Mouse (Mus musculus) midbrain, embryonic 10.5 days (tissue): ENCODE results near the gene Rbfox2. TPM values are rescaled to one million over a fixed set of nuclear protein-coding genes. Genes with fewer than 3 reads are reported as not detected.
"Not testable (repeated sequence)": the region's sequence is repeated elsewhere in the genome, so short reads cannot be mapped to it uniquely, and the experiment has no call there.

ENCODE experiments used
- DNase-seq: peaks from one replicate; pipeline ENCODE4 v3.0.0-alpha.2; 2017; ENCODE audit warnings: low spot score
- H3K27ac ChIP-seq: fragments of 300-500 bp; sonication (generic); replicated peaks from 2 replicates; pipeline ENCODE4 v1.5.1; 2016; ENCODE audit warnings: mild to moderate bottlenecking
- H3K27me3 ChIP-seq: fragments of 300-500 bp; sonication (generic); 2 replicates; pipeline ENCODE4 v1.6.1; 2016; ENCODE audit warnings: low read depth, mild to moderate bottlenecking; ENCODE audit not compliant: poor library complexity, severe bottlenecking
- H3K36me3 ChIP-seq: fragments of 300-500 bp; sonication (generic); 2 replicates; pipeline ENCODE4 v1.6.1; 2016; ENCODE audit warnings: mild to moderate bottlenecking, moderate library complexity
- H3K4me1 ChIP-seq: fragments of 300-500 bp; sonication (generic); 2 replicates; pipeline ENCODE4 v1.6.1; 2016
- H3K4me3 ChIP-seq: fragments of 300-500 bp; sonication (generic); 2 replicates; pipeline ENCODE4 v1.5.1; 2016; ENCODE audit warnings: mild to moderate bottlenecking, moderate library complexity
- H3K9me3 ChIP-seq: fragments of 300-500 bp; sonication (generic); replicated peaks from 2 replicates; pipeline ENCODE4 v1.6.1; 2016; ENCODE audit warnings: mild to moderate bottlenecking
- WGBS: fragments of 180-500 bp; shearing (Covaris S2); methylation state at CpG from one replicate; pipeline ENCODE4 v1.1.7; 2016; 5-methylcytosine and 5-hydroxymethylcytosine counted together
- polyA plus RNA-seq: library from polyadenylated mRNA; unstranded; fragments of >200 nt; fragmentation: Nextera tagmentation; extraction: Ambion mirVana; gene quantifications from 2 replicates; pipeline ENCODE4 v1.2.1, GENCODE M21; 2016

Gene Rbfox2
- polyA plus RNA-seq, 1 experiment from 2014 or later, result 35.7 TPM

DNA sequence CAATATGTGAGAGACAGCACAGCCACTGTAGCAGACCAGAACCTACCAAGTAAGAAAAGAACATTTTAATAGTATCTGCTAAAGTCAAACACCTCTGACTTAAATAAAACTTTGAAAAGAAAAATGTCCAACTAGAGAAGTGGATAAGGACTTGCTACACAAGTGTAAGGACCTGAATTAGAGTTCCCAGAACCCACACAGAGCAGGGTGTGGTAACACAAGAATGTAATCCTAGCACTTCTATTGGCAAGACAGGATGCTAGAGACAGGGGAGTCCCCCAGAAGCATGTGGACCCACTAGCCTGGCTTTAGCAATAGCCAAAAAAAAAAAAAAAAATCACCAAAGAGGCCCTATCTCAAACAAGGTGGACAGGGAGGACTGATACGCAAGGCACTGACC lies 26.7 kb downstream of the Rbfox2 start:
- H3K27ac ChIP-seq, result no peak overlapping the region
- peaks cover 17% of the 10 kb centered on the region for H3K4me1 ChIP-seq
- no peaks in the 10 kb centered on the region for H3K36me3 ChIP-seq
- H3K27me3 ChIP-seq, result no peaks in the 10 kb centered on the region
- DNase-seq, result no peak
- no peaks in the 10 kb centered on the region for H3K9me3 ChIP-seq
- no peak overlapping the region for H3K4me3 ChIP-seq
- WGBS, result 92% methylated on average over 1 of the region's 1 CpGs

DNA sequence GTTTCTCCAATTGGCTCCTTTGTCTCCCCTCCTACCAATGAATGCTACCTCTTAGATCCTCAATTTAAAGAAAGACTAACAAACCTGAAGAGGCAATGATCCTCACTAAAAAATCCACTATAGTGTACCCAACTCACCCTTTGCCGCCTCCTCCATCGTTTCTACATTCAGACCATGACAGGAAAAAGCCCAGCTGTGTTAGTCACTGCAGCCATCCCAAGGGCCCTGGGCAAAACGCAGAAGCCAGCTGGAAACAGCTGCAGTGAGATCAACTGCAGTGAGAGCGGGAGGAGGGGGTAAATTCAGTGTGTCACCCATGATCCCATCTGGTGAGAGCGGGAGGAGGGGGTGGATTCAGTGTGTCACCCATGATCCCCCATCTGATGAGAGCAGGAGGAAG lies 28.0 kb downstream of the Rbfox2 start:
- Histone ChIP-seq H3K4me3 (no peak overlapping the region), H3K36me3 (no peaks in the 10 kb centered on the region), H3K4me1 (peaks cover 17% of the 10 kb centered on the region), H3K27me3 (no peaks in the 10 kb centered on the region), H3K27ac (no peak overlapping the region), H3K9me3 (no peaks in the 10 kb centered on the region)
- WGBS, result 80% methylated on average over 5 of the region's 5 CpGs
- no peak for DNase-seq

DNA sequence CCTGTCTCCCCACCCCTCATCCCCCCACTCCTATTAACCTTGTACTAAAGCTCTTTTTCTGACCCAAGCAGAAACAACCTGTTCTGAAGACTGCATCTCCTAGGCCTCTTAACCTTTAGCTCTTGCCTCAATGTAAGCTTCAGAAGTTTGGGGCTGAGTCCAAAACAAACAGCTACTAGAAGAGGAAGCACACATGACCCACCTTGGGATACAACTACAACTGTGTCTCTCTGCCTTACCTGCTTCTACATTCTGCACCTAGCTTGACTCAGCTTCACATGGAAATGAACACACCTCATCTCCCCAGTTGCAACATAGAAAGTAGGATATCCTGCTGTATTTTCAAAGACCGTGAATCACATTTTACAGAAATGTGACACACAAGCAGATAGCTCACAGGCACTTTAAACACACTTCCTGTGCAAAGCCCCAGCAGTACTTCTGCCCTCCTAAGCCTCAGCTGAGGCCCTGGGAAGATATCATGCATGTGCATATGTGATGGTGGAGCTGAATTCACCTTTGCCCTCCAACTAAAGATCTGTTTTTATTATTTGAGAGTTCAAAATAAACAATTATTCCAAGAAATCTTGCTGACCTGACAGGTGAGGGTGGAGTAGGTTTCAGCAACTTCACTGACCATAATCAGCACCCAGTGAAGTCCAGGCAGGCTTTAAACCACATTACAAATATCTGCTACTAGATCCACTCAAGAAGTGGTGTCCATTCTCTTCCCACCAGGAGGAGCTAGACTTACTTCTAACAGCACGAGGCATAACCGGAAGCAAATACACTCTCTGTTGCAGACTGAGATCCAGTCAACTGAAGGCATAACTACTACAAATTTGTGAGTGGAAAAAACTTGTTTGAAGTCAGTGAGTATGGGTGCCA lies 29.7 kb downstream of the Rbfox2 start:
- no peak for DNase-seq

DNA sequence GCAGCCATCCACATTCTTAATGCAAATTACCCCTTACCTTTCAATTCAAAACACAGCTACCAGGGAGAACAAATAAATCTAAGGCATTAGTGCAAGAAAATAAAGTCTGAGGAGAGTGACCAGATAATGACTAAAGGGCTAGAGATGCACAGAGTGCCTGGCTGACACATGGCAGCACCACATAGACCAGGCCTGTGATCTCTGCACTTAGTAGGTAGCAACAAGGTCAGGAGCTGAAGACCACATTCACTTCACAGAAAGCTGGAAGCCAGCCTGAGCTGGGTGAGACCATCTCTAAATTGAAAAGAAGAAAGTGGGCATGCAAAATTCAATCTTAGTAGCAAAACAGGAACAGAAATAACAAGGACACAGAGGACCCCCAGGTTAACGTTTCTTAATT lies 30.5 kb downstream of the Rbfox2 start:
- no peak for DNase-seq
- H3K27me3 ChIP-seq, result no peaks in the 10 kb centered on the region
- no peak overlapping the region for H3K4me3 ChIP-seq
- H3K36me3 ChIP-seq, result no peaks in the 10 kb centered on the region
- H3K4me1 ChIP-seq, result peaks cover 17% of the 10 kb centered on the region
- H3K27ac ChIP-seq, result no peak overlapping the region
- WGBS, result 78% methylated on average over 1 of the region's 1 CpGs
- H3K9me3 ChIP-seq, result no peaks in the 10 kb centered on the region

More for the DNA sequence above, 29.7 kb downstream of the Rbfox2 start:
- WGBS, result 85% methylated on average over 3 of the region's 3 CpGs
- Histone ChIP-seq H3K4me1 (peaks cover 17% of the 10 kb centered on the region), H3K27me3 (no peaks in the 10 kb centered on the region), H3K36me3 (no peaks in the 10 kb centered on the region), H3K9me3 (no peaks in the 10 kb centered on the region), H3K4me3 (no peak overlapping the region), H3K27ac (no peak overlapping the region)

DNA sequence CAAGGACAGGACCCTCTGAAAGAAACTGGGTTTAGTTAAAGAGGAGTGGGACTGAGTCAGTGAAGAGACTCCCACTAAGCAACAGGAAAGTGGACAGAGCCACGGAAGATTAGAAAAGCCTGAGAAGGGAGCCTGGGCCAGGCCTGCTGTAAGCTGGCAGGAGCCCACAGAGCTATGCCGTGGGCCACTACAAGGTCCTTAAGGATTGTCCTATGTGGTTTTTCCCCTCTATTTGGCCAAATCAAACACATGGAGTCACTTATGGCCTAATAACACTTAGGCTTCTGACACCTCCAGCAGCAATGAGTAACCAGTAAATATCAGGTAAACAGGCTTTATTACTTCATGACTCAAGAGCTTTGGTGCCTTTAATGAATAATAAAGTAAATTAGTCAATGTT lies 31.2 kb downstream of the Rbfox2 start:
- DNase-seq, result no peak

DNA sequence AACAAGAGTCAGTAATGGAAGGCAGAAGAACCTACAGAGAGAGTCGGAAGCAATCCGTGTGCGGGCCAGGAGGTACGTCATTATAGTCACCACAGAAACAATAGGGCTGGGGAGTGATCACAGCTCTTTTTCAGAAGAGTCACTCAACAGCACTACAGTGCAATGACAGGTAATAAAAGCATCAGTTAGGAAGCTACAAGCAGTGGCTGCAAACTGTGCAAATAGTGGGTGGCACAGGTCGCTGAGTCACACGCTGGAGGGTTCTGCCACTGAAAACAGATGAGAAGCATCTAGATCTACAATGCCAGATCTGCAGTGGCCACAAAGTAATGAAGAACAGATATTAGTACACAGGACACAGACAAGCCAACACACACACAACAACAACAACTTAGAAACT lies 32.9 kb downstream of the Rbfox2 start:
- DNase-seq, result no peak
- Histone ChIP-seq H3K36me3 (no peaks in the 10 kb centered on the region), H3K4me3 (no peak overlapping the region), H3K4me1 (peaks cover 14% of the 10 kb centered on the region), H3K27ac (no peak overlapping the region), H3K9me3 (no peaks in the 10 kb centered on the region), H3K27me3 (no peaks in the 10 kb centered on the region)
- 93% methylated on average over 6 of the region's 6 CpGs for WGBS

More for the DNA sequence above, 31.2 kb downstream of the Rbfox2 start:
- WGBS, result 95% methylated on average over 2 of the region's 2 CpGs
- no peaks in the 10 kb centered on the region for H3K36me3 ChIP-seq
- H3K27ac ChIP-seq, result no peak overlapping the region
- H3K4me3 ChIP-seq, result no peak overlapping the region
- H3K9me3 ChIP-seq, result no peaks in the 10 kb centered on the region
- H3K4me1 ChIP-seq, result peaks cover 14% of the 10 kb centered on the region
- no peaks in the 10 kb centered on the region for H3K27me3 ChIP-seq

DNA sequence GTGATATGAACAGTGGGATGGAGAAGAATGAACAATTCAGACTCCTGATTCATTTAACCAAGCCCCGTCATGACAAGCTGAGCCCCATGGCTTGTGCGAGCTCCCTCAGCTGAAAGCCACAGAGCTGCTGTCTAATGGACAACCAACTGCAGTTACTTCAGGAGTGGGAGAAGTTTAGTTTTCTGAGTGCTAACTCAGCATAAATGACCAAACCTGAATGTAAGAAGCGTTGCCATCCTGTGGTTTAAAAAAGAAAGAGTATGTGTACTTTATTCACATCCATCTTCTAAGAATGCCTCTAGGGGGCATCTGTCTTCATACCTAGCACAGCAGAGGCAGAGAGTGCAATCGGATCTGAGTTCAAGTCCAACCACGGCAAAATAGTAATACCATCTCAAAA lies 35.5 kb downstream of the Rbfox2 start:
- H3K4me1 ChIP-seq, result peaks cover 22% of the 10 kb centered on the region
- H3K36me3 ChIP-seq, result no peaks in the 10 kb centered on the region
- no peaks in the 10 kb centered on the region for H3K27me3 ChIP-seq
- 94% methylated on average over 5 of the region's 5 CpGs for WGBS
- DNase-seq, result no peak
- no peak overlapping the region for H3K27ac ChIP-seq
- H3K4me3 ChIP-seq, result no peak overlapping the region
- no peaks in the 10 kb centered on the region for H3K9me3 ChIP-seq

DNA sequence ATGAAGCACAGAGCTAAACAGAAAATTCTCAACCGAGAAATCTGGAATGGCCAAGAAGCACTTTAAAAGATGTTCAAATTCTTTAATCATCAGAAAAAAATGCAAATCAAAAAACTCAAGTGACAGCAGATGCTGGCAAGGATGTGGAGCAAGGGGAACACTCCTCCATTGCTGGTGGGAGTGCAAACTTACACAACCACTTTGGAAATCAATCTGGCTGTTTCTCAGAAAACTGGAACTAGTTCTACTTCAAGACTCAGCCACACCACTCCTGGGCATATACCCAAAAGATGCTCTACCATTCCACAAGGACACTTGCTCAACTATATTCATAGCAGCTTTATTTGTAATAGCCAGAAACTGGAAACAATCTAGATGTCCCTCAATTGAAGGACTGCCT lies 37.3 kb downstream of the Rbfox2 start:
- H3K27me3 ChIP-seq, DNase-seq: not testable (repeated sequence)
- WGBS, result 90% methylated on average over 1 of the region's 1 CpGs

DNA sequence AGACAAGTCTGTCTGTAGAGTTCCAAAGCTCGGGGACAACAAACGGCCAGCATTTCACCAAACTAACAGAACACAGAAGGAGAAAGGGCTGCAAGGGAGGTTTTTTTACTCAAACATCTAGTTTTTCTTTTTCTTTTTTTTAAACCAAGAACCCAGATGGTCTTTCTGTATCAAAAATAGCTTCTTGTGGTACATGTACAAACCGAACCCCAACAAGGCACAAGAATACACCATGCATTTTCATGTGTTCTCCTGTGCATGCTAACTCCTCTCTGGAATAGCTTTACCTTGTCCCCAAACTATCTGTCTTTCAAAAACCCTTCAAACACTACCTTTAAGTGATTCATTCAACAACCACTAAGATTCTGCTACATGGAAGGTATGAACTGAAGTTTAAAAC lies 38.4 kb downstream of the Rbfox2 start:
- no peak for DNase-seq
- H3K9me3 ChIP-seq, result no peaks in the 10 kb centered on the region
- no peak overlapping the region for H3K4me3 ChIP-seq
- 91% methylated on average over 3 of the region's 3 CpGs for whole genome bisulfite sequencing
- peaks cover 30% of the 10 kb centered on the region for H3K4me1 ChIP-seq
- H3K36me3 ChIP-seq, result no peaks in the 10 kb centered on the region
- no peaks in the 10 kb centered on the region for H3K27me3 ChIP-seq
- no peak overlapping the region for H3K27ac ChIP-seq

More for the DNA sequence above, 37.3 kb downstream of the Rbfox2 start:
- H3K36me3 ChIP-seq, H3K4me3 ChIP-seq, H3K27ac ChIP-seq, H3K9me3 ChIP-seq: not testable (repeated sequence)
- peaks cover 30% of the 10 kb centered on the region for H3K4me1 ChIP-seq

DNA sequence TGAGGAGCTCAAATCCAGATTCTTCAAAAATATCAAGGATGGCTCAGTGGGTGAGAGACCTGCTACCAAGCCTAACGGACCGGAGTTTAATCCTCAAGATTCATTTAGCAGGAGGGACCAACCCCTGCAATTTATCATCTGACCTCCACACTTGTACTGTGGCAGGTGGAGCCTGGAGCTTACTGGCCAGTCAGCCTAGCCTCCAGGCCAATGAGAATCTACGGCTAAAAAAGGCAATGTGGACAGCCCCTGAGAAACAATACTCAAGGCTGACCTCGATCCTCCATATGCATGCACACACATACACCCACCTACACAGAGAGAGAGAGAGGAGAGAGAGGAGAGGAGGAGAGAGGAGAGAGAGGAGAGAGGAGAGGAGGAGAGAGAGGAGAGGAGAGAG lies 41.5 kb downstream of the Rbfox2 start:
- H3K4me1 ChIP-seq, result peaks cover 30% of the 10 kb centered on the region
- H3K4me3 ChIP-seq, result no peak overlapping the region
- H3K36me3 ChIP-seq, result no peaks in the 10 kb centered on the region
- H3K27me3 ChIP-seq, result no peaks in the 10 kb centered on the region
- H3K27ac ChIP-seq, result no peak overlapping the region
- no peak for DNase-seq
- 57% methylated on average over 4 of the region's 4 CpGs for WGBS
- no peaks in the 10 kb centered on the region for H3K9me3 ChIP-seq

DNA sequence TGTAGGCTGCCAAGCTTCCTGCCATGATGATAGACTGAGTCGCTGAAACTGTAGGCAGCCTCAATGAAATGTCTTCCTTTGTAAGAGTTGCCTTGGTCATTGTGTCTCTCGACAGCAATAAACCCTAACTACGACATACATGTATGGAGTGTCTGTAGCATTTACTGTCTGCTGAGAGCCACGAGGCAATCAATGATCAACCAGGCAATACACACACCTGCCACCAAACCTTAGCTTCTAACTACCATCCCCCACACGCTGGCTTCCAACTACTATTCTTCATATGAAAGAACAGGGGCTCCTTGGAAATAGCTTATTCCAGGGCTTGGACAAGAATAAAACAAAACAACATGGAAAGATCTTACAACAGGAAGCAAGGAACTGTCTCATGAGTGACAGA lies 42.5 kb downstream of the Rbfox2 start:
- no peak overlapping the region for H3K4me3 ChIP-seq
- peaks cover 32% of the 10 kb centered on the region for H3K4me1 ChIP-seq
- H3K27me3 ChIP-seq, result no peaks in the 10 kb centered on the region
- 92% methylated on average over 5 of the region's 5 CpGs for WGBS
- no peak for DNase-seq
- H3K36me3 ChIP-seq, result no peaks in the 10 kb centered on the region
- H3K27ac ChIP-seq, result no peak overlapping the region
- no peaks in the 10 kb centered on the region for H3K9me3 ChIP-seq

DNA sequence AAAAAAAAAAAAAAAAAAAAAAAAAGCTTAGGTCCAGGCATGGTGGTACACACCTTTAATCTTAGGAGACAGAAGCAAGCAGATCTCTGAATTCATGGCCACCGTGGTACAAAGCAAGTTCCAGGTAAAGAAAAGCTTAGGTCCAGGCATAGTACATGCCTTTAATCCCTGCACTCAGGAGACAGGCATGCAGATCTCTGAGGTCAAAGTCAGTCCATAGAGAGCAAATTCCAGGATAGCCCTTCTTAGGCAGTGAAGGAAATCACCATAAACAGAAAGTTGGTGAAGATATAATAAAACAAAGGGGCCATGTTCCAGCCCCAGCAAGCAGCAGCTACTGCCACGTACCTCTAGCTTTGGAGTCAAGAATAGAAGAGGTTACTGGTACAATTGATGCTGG lies 44.0 kb downstream of the Rbfox2 start:
- WGBS, result 90% methylated on average over 2 of the region's 2 CpGs
- no peaks in the 10 kb centered on the region for H3K36me3 ChIP-seq
- no peaks in the 10 kb centered on the region for H3K27me3 ChIP-seq

DNA sequence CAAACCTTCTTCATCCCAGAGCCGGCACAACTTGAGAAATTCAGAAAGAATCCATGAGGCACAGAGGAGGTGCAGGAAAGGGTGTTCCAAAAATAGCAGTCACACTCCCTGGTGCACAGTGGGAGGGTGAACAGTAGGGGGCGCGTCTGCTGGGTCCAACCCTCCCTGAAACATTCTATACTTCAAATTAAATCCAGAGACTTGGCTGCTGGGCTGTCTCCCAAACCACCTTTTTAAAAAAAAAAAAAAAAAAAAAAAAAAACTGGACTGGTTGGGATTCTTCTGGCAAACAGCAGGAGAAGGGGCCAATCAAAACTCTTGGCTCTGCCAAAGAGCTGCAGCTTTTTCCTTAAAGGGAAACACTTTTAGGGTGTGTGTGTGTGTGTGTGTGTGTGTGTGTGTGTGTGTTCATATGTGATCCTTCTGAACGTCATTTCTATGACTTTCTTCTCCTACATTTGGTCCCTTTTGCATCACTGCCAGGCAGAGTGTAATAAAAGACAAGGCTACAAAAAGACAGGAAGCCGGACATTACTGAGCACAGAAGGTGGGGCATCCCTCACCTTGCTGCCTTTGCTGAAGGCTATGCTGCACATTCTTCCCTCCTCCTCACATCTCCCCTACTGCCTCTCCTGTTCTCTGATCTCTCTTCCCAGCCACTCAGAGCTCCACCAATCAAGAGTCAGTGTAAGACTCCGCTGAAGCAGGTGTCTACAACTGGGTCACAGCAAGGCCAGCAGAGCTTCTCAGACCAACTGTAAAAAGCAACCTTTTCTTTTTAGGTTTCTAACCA lies 49.2 kb downstream of the Rbfox2 start:
- DNase-seq, result peak; percentile 50
- no peaks in the 10 kb centered on the region for H3K27me3 ChIP-seq
- H3K27ac ChIP-seq, result no peak overlapping the region
- H3K36me3 ChIP-seq, result no peaks in the 10 kb centered on the region
- 40% methylated on average over 6 of the region's 6 CpGs for WGBS
- H3K4me1 ChIP-seq, result peaks cover 40% of the 10 kb centered on the region
- no peak overlapping the region for H3K4me3 ChIP-seq
- H3K9me3 ChIP-seq, result no peaks in the 10 kb centered on the region

More for the DNA sequence above, 44.0 kb downstream of the Rbfox2 start:
- peaks cover 37% of the 10 kb centered on the region for H3K4me1 ChIP-seq
- no peak for DNase-seq
- no peak overlapping the region for H3K4me3 ChIP-seq
- no peak overlapping the region for H3K27ac ChIP-seq
- H3K9me3 ChIP-seq, result no peaks in the 10 kb centered on the region
